Mouse (Mus musculus): Measurements from ENCODE around the gene Tcte3. TPM values are rescaled to one million over a fixed set of nuclear protein-coding genes. Genes with fewer than 3 reads are reported as not detected.
"Not testable (repeated sequence)": the region's sequence is repeated elsewhere in the genome, so short reads cannot be mapped to it uniquely, and the experiment has no call there.

Gene Tcte3
- total and polyA plus RNA-seq, 3 experiments, result 2.0 to 2.1 TPM; not detected in 1

- DNase-seq, result not testable (repeated sequence)
Observed at GRCm38 (mm10) chr17:15031414-15031813, 9.9 kb downstream of the Tcte3 start.

- DNase-seq, result not testable (repeated sequence)
Observed at GRCm38 (mm10) chr17:15025513-15025912, 15.8 kb downstream of the Tcte3 start.

- not testable (repeated sequence) for DNase-seq
Observed at GRCm38 (mm10) chr17:15024502-15025193, 16.6 kb downstream of the Tcte3 start.

GRCm38 (mm10) chr17:15023878-15024492 is 17.3 kb downstream of the Tcte3 start:
- DNase-seq, result not testable (repeated sequence)

GRCm38 (mm10) chr17:15021503-15022220 is 19.6 kb downstream of the Tcte3 start:
- peak; percentile 15 for DNase-seq

- not testable (repeated sequence) for DNase-seq
Observed at GRCm38 (mm10) chr17:15009706-15010413, 31.4 kb downstream of the Tcte3 start, which contains the start of gene Gm3435. Gene Gm3435 (plus strand): TSS chr17:15010176.

GRCm38 (mm10) chr17:15009088-15009487 is 32.2 kb downstream of the Tcte3 start:
- DNase-seq, result not testable (repeated sequence)

GRCm38 (mm10) chr17:15000047-15000446 is 41.2 kb downstream of the Tcte3 start:
- not testable (repeated sequence) for DNase-seq

- not testable (repeated sequence) for DNase-seq
Observed at GRCm38 (mm10) chr17:14994140-14994539, 47.1 kb downstream of the Tcte3 start.

- DNase-seq, result not testable (repeated sequence)
Observed at GRCm38 (mm10) chr17:14993139-14993832, 48.0 kb downstream of the Tcte3 start.

GRCm38 (mm10) chr17:14992522-14993138 is 48.7 kb downstream of the Tcte3 start:
- DNase-seq, result not testable (repeated sequence)

- not testable (repeated sequence) for DNase-seq
Observed at GRCm38 (mm10) chr17:14990116-14990702, 51.1 kb downstream of the Tcte3 start.

- not testable (repeated sequence) for DNase-seq
Observed at GRCm38 (mm10) chr17:14978362-14979038, 62.8 kb downstream of the Tcte3 start, which contains the start of the genes 9030025P20Rik and Gm3417. Gene 9030025P20Rik (plus strand): TSS chr17:14978468. Gene Gm3417 (minus strand): TSS chr17:14978790.

GRCm38 (mm10) chr17:14977718-14978361 is 63.4 kb downstream of the Tcte3 start:
- not testable (repeated sequence) for DNase-seq

Other genes with a start within 250 kb of the Tcte3 start
- gene Wdr27, start 98.3 kb downstream of the Tcte3 start, total RNA-seq (2021), result 1 to 10 TPM; 3.3 to 6.3 TPM
- gene Wdr27, start 98.3 kb downstream of the Tcte3 start, polyA plus RNA-seq (2012; rRNA removed), result 10.9 and 21.1 TPM in 2 replicates
- gene 1600012H06Rik, start 98.3 kb downstream of the Tcte3 start, total RNA-seq (2021), result 10 to 100 TPM; 27.6 to 33.1 TPM
- gene 1600012H06Rik, start 98.3 kb downstream of the Tcte3 start, polyA plus RNA-seq (2012; rRNA removed), result 13.2 and 23.8 TPM in 2 replicates
- 10 to 100 TPM; 45.2 to 59.4 TPM for gene Phf10, start 80.2 kb downstream of the Tcte3 start, total RNA-seq (2021)
- gene Phf10, start 80.2 kb downstream of the Tcte3 start, polyA plus RNA-seq (2012; rRNA removed), result 4.8 and 6.8 TPM in 2 replicates
- gene 9030025P20Rik, start 63.0 kb downstream of the Tcte3 start, total RNA-seq (2021), result 1 to 10 TPM; 4.4 to 6.6 TPM
- 4.0 and 6.3 TPM in 2 replicates for gene 9030025P20Rik, start 63.0 kb downstream of the Tcte3 start, polyA plus RNA-seq (2012; rRNA removed)
- not detected for gene Gm3417, start 62.7 kb downstream of the Tcte3 start, total RNA-seq (2021)
- 2.5 TPM in 1 of 2 replicates, not detected in the other for gene Gm3417, start 62.7 kb downstream of the Tcte3 start, polyA plus RNA-seq (2012; rRNA removed)
- 1 to 10 TPM; 3.3 to 5.4 TPM for gene Gm3435, start 31.3 kb downstream of the Tcte3 start, total RNA-seq (2021)
- 0.21 TPM in 1 of 2 replicates, not detected in the other for gene Gm3435, start 31.3 kb downstream of the Tcte3 start, polyA plus RNA-seq (2012; rRNA removed)
- gene Ermard, start 280 bp downstream of the Tcte3 start, total RNA-seq (2021), result 10 to 100 TPM; 39.3 to 47.8 TPM
- 23.2 and 23.9 TPM in 2 replicates for gene Ermard, start 280 bp downstream of the Tcte3 start, polyA plus RNA-seq (2012; rRNA removed)
- gene Gm3448, start within 50 bp of the Tcte3 start, total RNA-seq (2021), result 1 to 10 TPM; 4.6 to 4.7 TPM
- gene Gm3448, start within 50 bp of the Tcte3 start, polyA plus RNA-seq (2012; rRNA removed), result 0.51 and 1.9 TPM in 2 replicates

Measured in adrenal gland, adult 2 months (tissue).